Mouse (Mus musculus) right cerebral cortex, postnatal 36 days (tissue): ENCODE measurements around the gene Clint1.
A peak's percentile ranks its signal among the peaks of the same experiment; 100 is the strongest.

Experiments
- DNase-seq, 2 experiments: peaks; one replicate each; pipeline ENCODE4 v3.0.0; 2022; ENCODE audit warnings: low spot score in 2 of 2, mixed read lengths in 1 of 2

Clint1 gene

DNA sequence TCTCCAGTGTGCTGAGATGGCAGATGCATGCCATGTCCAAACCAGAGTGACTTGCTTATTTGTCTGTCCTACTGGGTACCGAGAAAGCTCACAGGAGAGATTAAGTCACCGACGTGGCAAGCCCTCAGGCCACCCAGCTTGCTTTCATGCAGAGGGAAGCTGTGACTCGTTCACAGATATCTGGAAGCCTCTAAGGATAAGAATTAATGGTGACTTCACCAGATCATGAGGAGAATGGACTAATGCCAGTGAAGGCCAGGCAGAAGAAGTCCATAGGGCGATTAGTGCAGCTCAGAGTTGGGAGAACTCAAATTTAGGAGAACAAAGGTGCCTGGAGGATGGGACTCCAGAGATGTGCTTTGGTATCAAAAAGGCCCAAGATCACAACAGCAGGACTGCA is 75.6 kb downstream of the Clint1 start:
- no peak for DNase-seq

DNA sequence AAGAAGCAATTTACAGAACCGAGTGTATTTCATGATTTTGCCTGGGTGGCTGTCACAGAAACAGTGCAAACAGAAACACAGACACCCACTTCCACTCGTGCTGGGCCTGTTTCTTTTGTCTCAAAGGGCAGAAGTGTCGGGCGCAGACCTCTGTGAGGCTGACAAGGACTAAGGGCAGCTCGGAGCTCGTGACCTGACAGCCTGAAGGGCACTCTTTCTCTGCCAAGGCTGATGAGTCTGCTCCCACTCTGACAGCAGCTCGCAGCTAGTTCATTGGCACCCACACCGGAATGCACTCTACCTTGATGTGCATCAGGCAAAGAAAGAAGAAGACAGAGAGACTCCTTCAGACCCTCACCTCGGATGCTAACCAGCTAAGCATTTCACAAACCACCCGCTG is 77.7 kb downstream of the Clint1 start:
- no peak for DNase-seq

DNA sequence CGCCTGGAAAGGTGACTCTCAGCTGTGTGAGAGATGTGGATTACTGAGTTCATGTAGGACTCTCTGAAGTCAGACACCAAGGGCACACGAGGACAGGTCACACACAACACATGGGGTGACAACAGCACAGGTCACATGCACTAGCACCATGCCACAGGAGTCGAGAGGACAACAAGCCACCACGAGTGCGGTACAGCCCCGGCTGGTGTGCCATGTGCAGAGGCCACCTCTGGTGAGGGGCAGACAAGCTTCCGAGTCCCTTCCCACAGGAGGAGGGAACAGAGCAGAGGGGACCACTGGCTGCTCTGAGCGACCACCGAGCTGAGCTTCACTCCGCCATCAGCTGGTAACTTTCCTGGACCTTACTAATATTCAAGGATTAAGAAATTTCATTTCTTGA is 80.9 kb downstream of the Clint1 start:
- no peak for DNase-seq

DNA sequence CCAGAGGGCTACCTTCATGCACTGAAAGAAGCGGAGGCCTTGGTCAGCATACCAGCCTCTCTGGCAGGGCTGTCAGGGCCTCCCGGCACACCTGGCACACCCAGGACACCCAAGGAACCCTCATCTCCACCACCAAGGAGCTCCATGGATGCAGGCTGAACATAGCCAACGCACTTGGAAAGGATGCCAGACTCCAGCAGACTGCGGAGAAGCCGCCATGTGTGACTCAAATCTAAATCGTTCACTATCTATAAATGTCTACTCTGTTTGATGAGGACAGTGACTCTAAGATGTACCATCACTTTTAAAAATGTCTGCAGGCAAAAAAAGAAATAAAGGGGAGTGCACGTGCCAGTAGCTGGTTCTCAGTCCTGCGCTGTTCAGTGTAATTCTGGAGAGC is 85.6 kb downstream of the Clint1 start:
- no peak for DNase-seq

DNA sequence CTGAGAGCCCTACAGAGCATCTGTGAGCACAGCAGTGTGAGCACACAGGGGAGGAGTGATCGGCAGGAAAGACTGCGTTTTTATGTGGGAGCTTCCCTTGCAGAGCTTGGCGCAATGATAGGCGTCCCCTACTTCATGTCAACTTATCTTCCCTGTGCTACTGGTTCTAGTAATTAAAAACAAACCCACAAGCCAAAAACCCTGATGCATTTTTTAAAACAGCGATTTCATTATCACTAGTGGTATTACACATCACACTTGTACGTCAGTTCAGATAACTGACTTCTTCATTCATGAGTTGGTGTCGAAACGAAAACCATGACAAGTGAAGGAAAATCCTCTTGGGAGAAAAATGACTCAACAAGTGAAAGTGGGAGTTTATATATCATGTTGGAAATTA is 87.1 kb downstream of the Clint1 start:
- no peak for DNase-seq

DNA sequence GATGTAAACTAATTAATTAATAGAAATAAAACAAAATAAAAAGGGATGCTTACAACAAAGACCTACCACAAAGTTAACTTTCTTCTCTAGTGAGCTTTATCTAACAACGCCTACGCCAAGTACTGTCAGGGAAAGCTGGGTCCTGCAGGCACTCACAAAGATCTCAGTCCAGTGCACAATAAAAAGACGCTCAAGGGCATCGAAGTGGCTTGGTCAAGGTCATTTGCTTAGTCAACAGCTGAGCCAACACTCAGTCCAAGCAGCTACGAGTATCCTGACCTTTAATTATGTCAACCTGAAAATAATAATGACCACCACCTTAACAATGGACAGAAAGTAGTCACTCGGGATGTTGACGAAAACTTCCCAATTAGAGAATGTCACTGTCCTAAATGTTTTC is 90.4 kb downstream of the Clint1 start:
- DNase-seq = no peak

DNA sequence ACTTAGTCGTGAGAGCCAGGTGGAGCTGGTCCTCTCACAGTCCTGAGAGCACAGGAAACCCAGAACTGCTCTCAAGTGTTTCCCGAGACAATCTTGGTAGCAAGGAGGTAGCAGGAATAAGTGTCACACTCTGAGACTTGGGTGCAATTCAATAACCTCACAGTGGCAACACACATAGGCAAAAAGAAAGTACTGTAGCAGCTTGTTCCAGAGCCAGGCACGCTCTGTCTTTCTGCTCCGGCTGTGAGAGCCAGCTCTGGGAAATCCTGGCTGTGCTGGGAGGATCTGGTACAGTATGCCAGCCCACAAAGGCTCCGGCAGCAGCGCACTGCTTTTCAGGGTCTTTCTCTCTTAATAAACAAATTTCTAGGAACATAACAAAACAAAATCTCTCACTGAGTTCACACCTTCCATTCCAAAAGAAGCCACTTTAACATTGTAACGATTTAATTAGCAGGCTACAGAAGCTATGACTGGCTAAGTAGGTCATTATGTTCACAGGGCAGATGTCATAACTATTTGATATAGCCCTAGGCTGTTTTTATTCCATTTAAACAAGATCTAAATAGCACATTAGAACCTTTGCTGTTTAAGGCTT is 91.4 kb downstream of the Clint1 start:
- peak; percentile 61 to 77 for DNase-seq

DNA sequence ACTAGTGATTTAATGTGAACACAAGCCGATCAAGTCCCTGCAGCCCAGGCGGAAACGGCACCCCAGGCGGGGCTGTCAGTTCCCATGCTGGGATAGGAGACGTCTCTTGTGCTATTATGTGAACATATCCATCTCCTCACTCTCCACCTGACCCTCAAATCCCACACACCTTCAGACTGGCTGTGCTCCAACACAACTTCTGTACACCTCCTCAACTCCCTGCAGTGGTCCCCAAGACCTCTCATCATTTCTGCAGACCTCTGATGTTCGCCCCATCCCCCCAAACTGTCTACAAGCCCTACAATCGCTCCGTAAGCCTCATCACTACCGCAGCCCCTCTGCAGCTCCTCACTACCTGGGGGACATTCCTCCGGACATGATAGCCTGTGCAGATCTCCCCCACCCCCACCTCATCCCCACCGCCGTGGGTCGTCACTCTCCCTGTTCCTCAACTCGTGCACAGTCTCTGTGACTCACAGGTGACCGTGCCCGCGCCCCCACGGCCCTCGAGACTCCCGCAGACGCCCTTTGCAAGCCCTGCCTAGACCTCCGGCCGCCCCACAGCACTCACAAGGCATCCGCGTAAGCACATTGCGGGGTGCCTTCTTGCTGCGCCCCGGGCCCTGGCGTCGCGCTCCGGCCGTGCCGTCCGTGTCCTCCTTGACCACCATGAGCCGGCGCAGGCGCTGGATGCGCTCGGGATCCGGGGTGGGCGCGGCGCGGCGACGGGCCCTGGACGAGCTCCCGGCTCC is 92.2 kb downstream of the Clint1 start:
- DNase-seq = no peak

DNA sequence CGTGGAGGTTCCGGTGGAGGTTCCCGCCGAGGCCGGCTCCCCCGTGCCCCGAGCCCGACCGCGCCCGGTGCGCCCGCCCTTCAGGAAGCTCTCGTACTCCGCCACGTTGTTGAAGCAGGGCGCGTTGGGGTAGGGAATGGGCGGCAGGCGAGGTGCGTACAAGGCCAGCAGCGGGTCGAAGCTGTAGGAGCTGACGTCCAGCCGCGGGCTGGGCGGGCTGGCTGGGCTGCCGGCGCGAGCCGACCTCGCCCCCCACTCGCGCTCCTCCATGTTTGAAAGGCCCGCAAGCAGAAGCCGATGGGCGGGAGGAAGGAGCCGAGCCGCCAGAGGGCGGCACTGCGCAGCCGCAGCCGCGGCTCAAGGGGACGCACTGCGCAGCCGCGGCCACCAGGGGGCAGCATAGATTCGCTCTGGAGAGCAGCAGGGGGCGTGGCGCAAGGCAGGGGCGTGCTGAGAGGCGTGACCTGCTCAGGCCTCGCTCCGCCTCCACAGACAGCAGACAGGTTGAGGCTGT is 92.8 kb downstream of the Clint1 start, which contains the start of gene Lsm11:
Gene Lsm11 (minus strand): TSS at position 293 of the 514 bp plus-strand sequence.
- DNase-seq = peak; percentile 90 to 91

DNA sequence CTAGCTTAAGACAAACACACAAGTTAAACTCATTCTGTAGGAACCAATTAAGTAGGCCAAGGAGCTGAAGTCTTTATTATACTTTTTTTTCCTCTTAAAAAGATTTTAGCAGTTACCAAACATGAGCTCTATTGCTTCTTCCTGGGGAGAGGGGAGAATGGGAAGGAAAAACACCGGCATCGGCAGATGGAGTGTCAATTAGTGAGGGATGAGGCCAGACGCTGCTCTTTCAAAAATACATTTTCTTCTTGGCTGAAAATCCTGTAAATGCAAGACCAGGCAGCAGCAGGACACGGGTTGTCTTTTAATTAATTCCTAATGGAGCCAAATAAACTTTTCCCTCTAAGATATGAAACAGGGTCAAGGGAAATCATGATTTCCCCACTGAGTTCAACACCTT is 94.9 kb downstream of the Clint1 start:
- no peak for DNase-seq

DNA sequence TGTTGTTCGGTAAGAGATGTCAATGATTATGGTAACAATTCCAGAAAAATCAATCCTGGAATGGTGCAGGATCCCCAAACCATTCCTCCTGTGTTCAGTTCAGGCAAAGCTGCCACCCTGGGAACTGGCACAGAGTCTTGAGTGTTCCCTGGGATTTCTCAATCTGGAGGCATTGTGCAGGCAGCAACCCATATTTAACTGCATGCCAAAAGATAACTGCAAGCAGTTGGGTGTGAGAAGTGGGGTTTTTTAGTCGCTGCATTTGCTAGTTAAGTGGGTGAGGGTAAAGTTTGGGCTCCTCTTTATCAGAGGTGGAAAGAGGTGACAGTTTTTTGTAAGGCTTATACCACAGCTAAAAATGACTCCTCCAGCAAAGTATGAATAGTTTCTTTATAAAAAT is 95.6 kb downstream of the Clint1 start:
- DNase-seq = peak; percentile 30 to 62

DNA sequence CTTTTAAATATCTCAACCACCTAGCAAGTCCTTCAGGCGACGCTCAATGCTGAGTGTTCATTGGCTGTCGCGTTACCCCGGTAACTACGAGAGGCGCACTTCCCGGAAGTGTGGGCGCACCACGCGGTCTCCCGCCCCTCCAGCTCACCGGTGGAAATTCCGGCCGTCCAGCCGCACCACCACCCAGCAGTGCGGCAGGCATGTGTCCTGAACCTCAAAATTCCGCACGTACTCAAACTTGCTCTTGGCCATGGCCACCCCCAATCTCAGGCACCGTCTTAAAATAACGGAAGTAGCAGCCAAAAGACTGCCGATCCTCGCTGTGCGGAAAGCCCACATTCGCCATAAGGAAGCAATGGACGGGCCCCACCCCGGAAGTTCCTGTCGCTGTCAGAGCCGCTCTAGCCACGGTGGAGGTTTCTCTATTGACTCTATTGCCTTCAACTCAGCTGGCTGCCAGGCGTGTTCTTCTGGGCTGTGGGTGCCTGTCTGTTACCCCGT is 103.3 kb downstream of the Clint1 start, which contains the start of gene Thg1l:
Gene Thg1l (minus strand): TSS at position 368 of the 501 bp plus-strand sequence.
- DNase-seq = peak; percentile 89 to 90

DNA sequence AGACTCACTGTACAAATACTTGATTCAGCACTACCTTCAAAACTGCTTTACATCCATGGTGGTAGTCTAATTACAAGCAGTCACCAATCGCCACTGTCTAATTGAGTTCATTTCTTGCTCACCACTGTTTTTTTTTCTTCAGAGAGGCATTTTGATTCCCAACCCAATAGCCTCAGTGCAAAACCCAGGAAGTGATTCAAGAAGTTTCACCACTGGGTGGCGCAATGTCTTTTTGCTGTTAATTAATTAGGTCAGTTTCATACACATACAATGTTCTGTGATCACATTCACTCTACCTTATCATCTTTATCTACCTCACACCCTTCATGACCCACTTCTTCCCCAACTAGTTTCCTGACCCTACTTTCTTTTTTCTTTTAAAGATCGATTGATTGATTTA is 107.7 kb downstream of the Clint1 start:
- DNase-seq = no peak

DNA sequence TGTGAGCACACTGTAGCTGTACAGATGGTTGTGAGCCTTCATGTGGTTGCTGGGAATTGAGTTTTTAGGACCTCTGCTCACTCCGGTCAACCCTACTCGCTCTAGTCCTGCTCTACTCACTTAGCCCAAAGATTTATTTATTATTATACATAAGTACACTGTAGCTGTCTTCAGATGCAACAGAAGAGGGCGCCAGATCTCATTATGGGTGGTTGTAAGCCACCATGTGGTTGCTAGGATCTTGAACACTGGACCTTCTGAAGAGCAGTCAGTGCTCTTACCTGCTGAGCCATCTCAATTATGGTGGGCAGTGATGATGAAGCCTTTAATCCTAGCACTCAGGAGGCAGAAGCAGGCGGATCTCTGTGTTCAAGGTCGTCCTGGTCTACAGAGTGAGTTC is 108.2 kb downstream of the Clint1 start:
- no peak for DNase-seq
